Mouse (Mus musculus) liver, postnatal 0 days (tissue): Measurements from ENCODE around the gene Adam12.

Source experiments
- CTCF ChIP-seq: sonication (generic); IDR thresholded peaks from 2 replicates; pipeline ENCODE4 v1.5.1; 2016; ENCODE audit warnings: antibody characterized with exemption, low read depth
- EP300 ChIP-seq: IDR thresholded peaks from 2 replicates; pipeline ENCODE4 v1.6.1; 2016; ENCODE audit warnings: antibody characterized with exemption, low read depth, mild to moderate bottlenecking

DNA sequence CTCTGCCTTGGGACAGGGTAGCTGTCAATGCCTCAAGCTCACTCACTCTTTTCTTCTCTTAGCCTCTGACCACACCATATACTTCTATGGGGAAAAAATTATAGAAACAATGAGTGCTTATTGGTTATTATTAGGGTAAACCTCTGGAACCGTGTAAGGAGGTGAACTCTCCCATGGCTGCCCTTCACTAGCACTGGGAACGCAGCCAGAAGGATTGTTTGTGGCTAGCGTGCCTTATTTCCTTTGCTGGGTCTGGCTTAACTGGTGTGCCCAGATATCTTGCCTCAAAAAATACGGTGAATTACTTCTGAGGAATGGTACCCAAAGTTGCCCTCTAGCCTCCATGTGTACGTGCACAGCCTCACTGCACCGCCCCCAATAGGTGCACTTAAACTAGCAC lies 43.4 kb downstream of the Adam12 start:
- TF ChIP-seq EP300 (no peak), CTCF (no peak)
